Mouse (Mus musculus) pancreas, adult 10 weeks (tissue): ENCODE results near the gene Gm14295. TPM values are rescaled to one million over a fixed set of nuclear protein-coding genes. Genes with fewer than 3 reads are reported as not detected.

Source experiments
- polyA plus RNA-seq: library from polyadenylated mRNA; stranded (reverse); fragments of 350-450 nt; fragmentation: Illumina TruSeq; extraction: RNeasy Lipid Tissue Mini Kit (QIAGEN cat#74804); gene quantifications from one replicate; pipeline ENCODE4 v1.2.3, GENCODE M21; 2015; ENCODE audit warnings: low read depth, low replicate concordance; ENCODE audit not compliant: insufficient read depth

The Gm14295 gene
- 2.9 TPM for polyA plus RNA-seq

GRCm38 (mm10) chr2:176798312-176798711, at the start of gene Gm14295:
Gene Gm14295, plus strand, starts transcription at chr2:176798612.

GRCm38 (mm10) chr2:176830840-176831239, 32.4 kb downstream of the Gm14295 start, which contains the start of gene Gm14408:
Gene Gm14408, plus strand, starts transcription at chr2:176831140.

Other genes with a start within 250 kb of the Gm14295 start
- 0.90 TPM for gene Gm14308, start 162.3 kb upstream of the Gm14295 start, polyA plus RNA-seq
- 1.6 TPM for gene Zfp973, start 128.1 kb upstream of the Gm14295 start, polyA plus RNA-seq
- 3.7 TPM for gene Gm14305, start 90.3 kb upstream of the Gm14295 start, polyA plus RNA-seq
- gene Gm14408, start 32.5 kb downstream of the Gm14295 start, polyA plus RNA-seq = not detected
- 4.0 TPM for gene Gm14296, start 129.2 kb downstream of the Gm14295 start, polyA plus RNA-seq
- gene Gm14419, start 202.3 kb downstream of the Gm14295 start, polyA plus RNA-seq = 1.6 TPM